Mouse (Mus musculus): Measurements from ENCODE around the gene Lzts2. TPM values are rescaled to one million over a fixed set of nuclear protein-coding genes. Genes with fewer than 3 reads are reported as not detected.

The Lzts2 gene
- polyA plus RNA-seq, 1 experiment from 2014 or later, result 69.5 TPM

- H3K27me3 ChIP-seq, result peaks cover 5% of the 10 kb centered on the region; the same call in 1 of the 2 replicates
- H3K36me3 ChIP-seq, result peaks cover 11% of the 10 kb centered on the region
- no peaks in the 10 kb centered on the region for H3K9me3 ChIP-seq
- ATAC-seq (ENCODE audit: low FRiP score, low read depth), result peak; percentile 16
- peak overlapping the region; percentile 76 for H3K4me3 ChIP-seq
- H3K4me2 ChIP-seq (replicated peaks), result peak overlapping the region; percentile 74
- peaks cover 71% of the 10 kb centered on the region for H3K4me1 ChIP-seq
- H3K9ac ChIP-seq (replicated peaks), result peak overlapping the region; percentile 92
- peak overlapping the region; percentile 97 for H3K27ac ChIP-seq (replicated peaks)
- WGBS, result under 1% methylated on average over 17 of the region's 18 CpGs
Observed at GRCm38 (mm10) chr19:45016341-45017215, 2.4 kb downstream of the Lzts2 start.

- peaks cover 73% of the 10 kb centered on the region for H3K4me1 ChIP-seq
- WGBS, result 0% methylated on average over 14 of the region's 27 CpGs
- peak; percentile 66 for ATAC-seq (ENCODE audit: low FRiP score, low read depth)
Observed at GRCm38 (mm10) chr19:45017216-45017771, 3.1 kb downstream of the Lzts2 start.

GRCm38 (mm10) chr19:45017909-45018308 is 3.7 kb downstream of the Lzts2 start:
- Histone ChIP-seq H3K4me3 (peak overlapping the region; percentile 76), H3K4me2 (replicated peaks) (peak overlapping the region; percentile 74), H3K27ac (replicated peaks) (peak overlapping the region; percentile 97), H3K36me3 (peaks cover 17% of the 10 kb centered on the region), H3K9ac (replicated peaks) (peak overlapping the region; percentile 92), H3K27me3 (peaks cover 5% of the 10 kb centered on the region; the same call in 1 of the 2 replicates), H3K9me3 (no peaks in the 10 kb centered on the region), H3K4me1 (peaks cover 67% of the 10 kb centered on the region)
- ATAC-seq (ENCODE audit: low FRiP score, low read depth), result peak; percentile 79
- WGBS, result under 1% methylated on average over 44 of the region's 48 CpGs

More at GRCm38 (mm10) chr19:45017216-45017771, 3.1 kb downstream of the Lzts2 start:
- Histone ChIP-seq H3K9ac (replicated peaks) (peak overlapping the region; percentile 92), H3K36me3 (peaks cover 11% of the 10 kb centered on the region), H3K4me3 (peak overlapping the region; percentile 76), H3K4me2 (replicated peaks) (peak overlapping the region; percentile 74), H3K27me3 (peaks cover 5% of the 10 kb centered on the region; the same call in 1 of the 2 replicates), H3K9me3 (no peaks in the 10 kb centered on the region), H3K27ac (replicated peaks) (peak overlapping the region; percentile 97)

- no peaks in the 10 kb centered on the region for H3K9me3 ChIP-seq
- ATAC-seq (ENCODE audit: low FRiP score, low read depth), result peak; percentile 11; the same call in 1 of the 2 replicates
- peak overlapping the region; percentile 74 for H3K4me2 ChIP-seq (replicated peaks)
- peak overlapping the region; percentile 92 for H3K9ac ChIP-seq (replicated peaks)
- peak overlapping the region; percentile 76 for H3K4me3 ChIP-seq
- peaks cover 21% of the 10 kb centered on the region for H3K36me3 ChIP-seq
- peaks cover 5% of the 10 kb centered on the region; the same call in 1 of the 2 replicates for H3K27me3 ChIP-seq
- peak overlapping the region; percentile 97 for H3K27ac ChIP-seq (replicated peaks)
- peaks cover 67% of the 10 kb centered on the region for H3K4me1 ChIP-seq
- 0% methylated on average over 13 of the region's 13 CpGs for WGBS
Observed at GRCm38 (mm10) chr19:45018351-45018831, 4.2 kb downstream of the Lzts2 start.

GRCm38 (mm10) chr19:45020348-45020747 is 6.1 kb downstream of the Lzts2 start:
- WGBS, result 76% methylated on average over 6 of the region's 6 CpGs
- peaks cover 58% of the 10 kb centered on the region for H3K4me1 ChIP-seq
- no peaks in the 10 kb centered on the region for H3K9me3 ChIP-seq
- H3K9ac ChIP-seq (replicated peaks), result no peak overlapping the region
- no peak overlapping the region for H3K27ac ChIP-seq (replicated peaks)
- H3K4me2 ChIP-seq (replicated peaks), result peak overlapping the region; percentile 9; the same call in 1 of the 2 replicates
- peaks cover 40% of the 10 kb centered on the region for H3K36me3 ChIP-seq
- no peaks in the 10 kb centered on the region for H3K27me3 ChIP-seq
- H3K4me3 ChIP-seq, result no peak overlapping the region
- no peak for ATAC-seq (ENCODE audit: low FRiP score, low read depth)

- WGBS, result 92% methylated on average over 15 of the region's 15 CpGs
- H3K36me3 ChIP-seq, result peaks cover 50% of the 10 kb centered on the region
- no peaks in the 10 kb centered on the region for H3K9me3 ChIP-seq
- ATAC-seq (ENCODE audit: low FRiP score, low read depth), result no peak
- H3K9ac ChIP-seq (replicated peaks), result no peak overlapping the region
- no peak overlapping the region for H3K27ac ChIP-seq (replicated peaks)
- H3K4me3 ChIP-seq, result no peak overlapping the region
- H3K4me1 ChIP-seq, result peaks cover 47% of the 10 kb centered on the region
- H3K4me2 ChIP-seq (replicated peaks), result peak overlapping the region; percentile 9; the same call in 1 of the 2 replicates
- H3K27me3 ChIP-seq, result no peaks in the 10 kb centered on the region
Observed at GRCm38 (mm10) chr19:45021362-45021761, 7.1 kb downstream of the Lzts2 start.

- H3K36me3 ChIP-seq, result peaks cover 69% of the 10 kb centered on the region
Observed at GRCm38 (mm10) chr19:45023993-45024392, 9.8 kb downstream of the Lzts2 start.

GRCm38 (mm10) chr19:45024775-45025174 is 10.6 kb downstream of the Lzts2 start:
- 93% methylated on average over 20 of the region's 20 CpGs for WGBS
- Histone ChIP-seq H3K9ac (replicated peaks) (no peak overlapping the region), H3K4me2 (replicated peaks) (no peak overlapping the region), H3K9me3 (no peaks in the 10 kb centered on the region), H3K36me3 (peaks cover 69% of the 10 kb centered on the region), H3K27ac (replicated peaks) (no peak overlapping the region), H3K27me3 (no peaks in the 10 kb centered on the region), H3K4me1 (peaks cover 32% of the 10 kb centered on the region), H3K4me3 (no peak overlapping the region)
- ATAC-seq (ENCODE audit: low FRiP score, low read depth), result no peak

More at GRCm38 (mm10) chr19:45023993-45024392, 9.8 kb downstream of the Lzts2 start:
- WGBS, result 88% methylated on average over 11 of the region's 11 CpGs
- no peak for ATAC-seq (ENCODE audit: low FRiP score, low read depth)
- Histone ChIP-seq H3K4me3 (no peak overlapping the region), H3K9me3 (no peaks in the 10 kb centered on the region), H3K27ac (replicated peaks) (no peak overlapping the region), H3K4me2 (replicated peaks) (no peak overlapping the region), H3K27me3 (no peaks in the 10 kb centered on the region), H3K4me1 (peaks cover 40% of the 10 kb centered on the region), H3K9ac (replicated peaks) (0 out of 2 replicates have a peak overlapping the region, but pooled peaks have one; percentile 20)

GRCm38 (mm10) chr19:45025937-45026568 is 11.8 kb downstream of the Lzts2 start:
- 93% methylated on average over 37 of the region's 37 CpGs for WGBS
- H3K27ac ChIP-seq (replicated peaks), result no peak overlapping the region
- no peak for ATAC-seq (ENCODE audit: low FRiP score, low read depth)
- H3K4me1 ChIP-seq, result peaks cover 25% of the 10 kb centered on the region
- peaks cover 69% of the 10 kb centered on the region for H3K36me3 ChIP-seq
- no peak overlapping the region for H3K9ac ChIP-seq (replicated peaks)
- no peaks in the 10 kb centered on the region for H3K9me3 ChIP-seq
- no peak overlapping the region for H3K4me3 ChIP-seq
- no peak overlapping the region for H3K4me2 ChIP-seq (replicated peaks)
- no peaks in the 10 kb centered on the region for H3K27me3 ChIP-seq

- peaks cover 23% of the 10 kb centered on the region for H3K4me1 ChIP-seq
- H3K4me2 ChIP-seq (replicated peaks), result no peak overlapping the region
- peaks cover 60% of the 10 kb centered on the region for H3K36me3 ChIP-seq
- H3K4me3 ChIP-seq, result no peak overlapping the region
- no peak overlapping the region for H3K9ac ChIP-seq (replicated peaks)
- H3K27me3 ChIP-seq, result no peaks in the 10 kb centered on the region
- WGBS, result 86% methylated on average over 6 of the region's 6 CpGs
- H3K9me3 ChIP-seq, result no peaks in the 10 kb centered on the region
- H3K27ac ChIP-seq (replicated peaks), result no peak overlapping the region
- ATAC-seq (ENCODE audit: low FRiP score, low read depth), result no peak
Observed at GRCm38 (mm10) chr19:45026958-45027670, 12.9 kb downstream of the Lzts2 start.

- Histone ChIP-seq H3K27me3 (peaks cover 2% of the 10 kb centered on the region; the same call in 1 of the 2 replicates), H3K9me3 (no peaks in the 10 kb centered on the region), H3K27ac (replicated peaks) (peak overlapping the region; percentile 46; the same call in 1 of the 2 replicates), H3K4me1 (peaks cover 23% of the 10 kb centered on the region), H3K4me3 (no peak overlapping the region), H3K36me3 (peaks cover 53% of the 10 kb centered on the region), H3K4me2 (replicated peaks) (no peak overlapping the region), H3K9ac (replicated peaks) (no peak overlapping the region)
- ATAC-seq (ENCODE audit: low FRiP score, low read depth), result no peak
- WGBS, result 83% methylated on average over 6 of the region's 6 CpGs
Observed at GRCm38 (mm10) chr19:45027848-45028247, 13.6 kb downstream of the Lzts2 start.
